Mouse (Mus musculus): Measurements from ENCODE around the gene Lrrk2. TPM values are rescaled to one million over a fixed set of nuclear protein-coding genes. Genes with fewer than 3 reads are reported as not detected.

Lrrk2 gene
- total RNA-seq, 1 experiment = 6.0 TPM

GRCm38 (mm10) chr15:91700841-91701240 lies 27.9 kb downstream of the Lrrk2 start:
- TF ChIP-seq MAFK (IDR thresholded peaks at IDR 0.05; ENCODE audit: insufficient read depth, low read depth, low read length) (no peak), ZNF384 (IDR thresholded peaks at IDR 0.05; ENCODE audit: low read depth, low read length) (no peak), HCFC1 (IDR thresholded peaks at IDR 0.05; ENCODE audit: borderline replicate concordance, insufficient read depth, low read length) (no peak), CHD2 (IDR thresholded peaks at IDR 0.05; ENCODE audit: low read depth, low read length) (no peak), ZC3H11A (IDR thresholded peaks at IDR 0.05; ENCODE audit: borderline replicate concordance, low read depth, low read length) (no peak)
- Histone ChIP-seq H3K4me3 (ENCODE audit: insufficient read depth in 1 of 2, low read depth in 1 of 2, low read length in 2 of 2, poor library complexity in 1 of 2, severe bottlenecking in 1 of 2) (no peak overlapping the region), H3K36me3 (ENCODE audit: control insufficient read depth, insufficient read depth, low read length, poor library complexity, severe bottlenecking) (no peaks in the 10 kb centered on the region), H3K4me1 (ENCODE audit: control insufficient read depth in 2 of 2, insufficient read depth in 2 of 2, low read length in 2 of 2, poor library complexity in 1 of 2) (peaks cover 0 to 4% of the 10 kb centered on the region in 2 experiments; a peak in 2 of 4 replicates), H3K9me3 (ENCODE audit: control insufficient read depth, insufficient read depth, low read depth, low read length) (no peaks in the 10 kb centered on the region), H3K9ac (ENCODE audit: insufficient read depth, low read depth, low read length, poor library complexity, severe bottlenecking) (no peak overlapping the region), H3K27ac (ENCODE audit: insufficient read depth, low read depth, low read length, poor library complexity, severe bottlenecking) (no peak overlapping the region)
- in situ Hi-C loops (cut with MboI; ENCODE audit: low sequenced_read_pairs in 2 of 2, unreplicated experiment in 2 of 2) = no loop called here
- no peak for DNase-seq (ENCODE audit: low read depth, low spot score)

GRCm38 (mm10) chr15:91702991-91703715 lies 30.2 kb downstream of the Lrrk2 start:
- TF ChIP-seq HCFC1 (IDR thresholded peaks at IDR 0.05; ENCODE audit: borderline replicate concordance, insufficient read depth, low read length) = no peak
- TF ChIP-seq MAFK (IDR thresholded peaks at IDR 0.05; ENCODE audit: insufficient read depth, low read depth, low read length) = 0 out of 2 replicates have a peak, but pooled peaks have one; percentile 10
- TF ChIP-seq CHD2 (IDR thresholded peaks at IDR 0.05; ENCODE audit: low read depth, low read length) = no peak
- TF ChIP-seq ZNF384 (IDR thresholded peaks at IDR 0.05; ENCODE audit: low read depth, low read length) = no peak
- no peak for TF ChIP-seq ZC3H11A (IDR thresholded peaks at IDR 0.05; ENCODE audit: borderline replicate concordance, low read depth, low read length)
- H3K36me3 ChIP-seq (ENCODE audit: control insufficient read depth, insufficient read depth, low read length, poor library complexity, severe bottlenecking) = no peaks in the 10 kb centered on the region
- no peak for DNase-seq (ENCODE audit: low read depth, low spot score)
- H3K4me1 ChIP-seq (ENCODE audit: control insufficient read depth in 2 of 2, insufficient read depth in 2 of 2, low read length in 2 of 2, poor library complexity in 1 of 2) = peaks cover 0 to 4% of the 10 kb centered on the region in 2 experiments; a peak in 2 of 4 replicates
- H3K9me3 ChIP-seq (ENCODE audit: control insufficient read depth, insufficient read depth, low read depth, low read length) = no peaks in the 10 kb centered on the region
- H3K27ac ChIP-seq (ENCODE audit: insufficient read depth, low read depth, low read length, poor library complexity, severe bottlenecking) = no peak overlapping the region
- no peak overlapping the region for H3K4me3 ChIP-seq (ENCODE audit: insufficient read depth in 1 of 2, low read depth in 1 of 2, low read length in 2 of 2, poor library complexity in 1 of 2, severe bottlenecking in 1 of 2)
- no peak overlapping the region for H3K9ac ChIP-seq (ENCODE audit: insufficient read depth, low read depth, low read length, poor library complexity, severe bottlenecking)
- in situ Hi-C loops (cut with MboI; ENCODE audit: low sequenced_read_pairs in 2 of 2, unreplicated experiment in 2 of 2) = no loop called here

- in situ Hi-C loops (cut with MboI; ENCODE audit: low sequenced_read_pairs in 2 of 2, unreplicated experiment in 2 of 2) = no loop called here
- no peak for DNase-seq (ENCODE audit: low read depth, low spot score)
- Histone ChIP-seq H3K4me3 (ENCODE audit: insufficient read depth in 1 of 2, low read depth in 1 of 2, low read length in 2 of 2, poor library complexity in 1 of 2, severe bottlenecking in 1 of 2) (no peak overlapping the region), H3K36me3 (ENCODE audit: control insufficient read depth, insufficient read depth, low read length, poor library complexity, severe bottlenecking) (no peaks in the 10 kb centered on the region), H3K27ac (ENCODE audit: insufficient read depth, low read depth, low read length, poor library complexity, severe bottlenecking) (no peak overlapping the region), H3K4me1 (ENCODE audit: control insufficient read depth in 2 of 2, insufficient read depth in 2 of 2, low read length in 2 of 2, poor library complexity in 1 of 2) (peaks cover 0 to 4% of the 10 kb centered on the region in 2 experiments; a peak in 2 of 4 replicates), H3K9ac (ENCODE audit: insufficient read depth, low read depth, low read length, poor library complexity, severe bottlenecking) (no peak overlapping the region), H3K9me3 (ENCODE audit: control insufficient read depth, insufficient read depth, low read depth, low read length) (no peaks in the 10 kb centered on the region)
- no peak for TF ChIP-seq ZC3H11A (IDR thresholded peaks at IDR 0.05; ENCODE audit: borderline replicate concordance, low read depth, low read length)
- no peak for TF ChIP-seq MAFK (IDR thresholded peaks at IDR 0.05; ENCODE audit: insufficient read depth, low read depth, low read length)
- no peak for TF ChIP-seq HCFC1 (IDR thresholded peaks at IDR 0.05; ENCODE audit: borderline replicate concordance, insufficient read depth, low read length)
- no peak for TF ChIP-seq ZNF384 (IDR thresholded peaks at IDR 0.05; ENCODE audit: low read depth, low read length)
- no peak for TF ChIP-seq CHD2 (IDR thresholded peaks at IDR 0.05; ENCODE audit: low read depth, low read length)
These were observed 31.1 kb downstream of the Lrrk2 start for GRCm38 (mm10) chr15:91704091-91704490.

- Histone ChIP-seq H3K9me3 (ENCODE audit: control insufficient read depth, insufficient read depth, low read depth, low read length) (no peaks in the 10 kb centered on the region), H3K27ac (ENCODE audit: insufficient read depth, low read depth, low read length, poor library complexity, severe bottlenecking) (no peak overlapping the region), H3K4me1 (ENCODE audit: control insufficient read depth in 2 of 2, insufficient read depth in 2 of 2, low read length in 2 of 2, poor library complexity in 1 of 2) (peaks cover 0 to 4% of the 10 kb centered on the region in 2 experiments; a peak in 1 of 4 replicates), H3K36me3 (ENCODE audit: control insufficient read depth, insufficient read depth, low read length, poor library complexity, severe bottlenecking) (no peaks in the 10 kb centered on the region), H3K4me3 (ENCODE audit: insufficient read depth in 1 of 2, low read depth in 1 of 2, low read length in 2 of 2, poor library complexity in 1 of 2, severe bottlenecking in 1 of 2) (peak overlapping the region in 1 of 2 experiments; percentile 34; a peak in 2 of 4 replicates), H3K9ac (ENCODE audit: insufficient read depth, low read depth, low read length, poor library complexity, severe bottlenecking) (no peak overlapping the region)
- in situ Hi-C loops (cut with MboI; ENCODE audit: low sequenced_read_pairs in 2 of 2, unreplicated experiment in 2 of 2) = no loop called here
- no peak for TF ChIP-seq HCFC1 (IDR thresholded peaks at IDR 0.05; ENCODE audit: borderline replicate concordance, insufficient read depth, low read length)
- peak; percentile 12; the same call in 1 of the 2 replicates for TF ChIP-seq ZC3H11A (IDR thresholded peaks at IDR 0.05; ENCODE audit: borderline replicate concordance, low read depth, low read length)
- TF ChIP-seq ZNF384 (IDR thresholded peaks at IDR 0.05; ENCODE audit: low read depth, low read length) = no peak
- no peak for TF ChIP-seq CHD2 (IDR thresholded peaks at IDR 0.05; ENCODE audit: low read depth, low read length)
- TF ChIP-seq MAFK (IDR thresholded peaks at IDR 0.05; ENCODE audit: insufficient read depth, low read depth, low read length) = no peak
- peak; percentile 25 for DNase-seq (ENCODE audit: low read depth, low spot score)
These were observed 36.5 kb downstream of the Lrrk2 start for GRCm38 (mm10) chr15:91709207-91710130.

Data from ES-E14 (cell line).